Mouse (Mus musculus): ENCODE measurements around the gene Camsap2.

GRCm38 (mm10) chr1:136293961-136294360, 51.9 kb downstream of the Camsap2 start:
- TF ChIP-seq CTCF (IDR thresholded peaks at IDR 0.05; ENCODE audit: control insufficient read depth, insufficient read depth, low read length) (no peak), POLR2A (IDR thresholded peaks at IDR 0.05; ENCODE audit: borderline replicate concordance, control insufficient read depth, low read depth, low read length) (no peak)
